Mouse (Mus musculus) right cerebral cortex, postnatal 4 days (tissue): ENCODE results near the gene Agpat3.

Experiments used
- DNase-seq: peaks from one replicate; pipeline ENCODE4 v3.0.0-alpha.2; 2022

Agpat3 gene

GRCm38 (mm10) chr10:78322806-78323205 lies 29.5 kb downstream of the Agpat3 start:
- no peak for DNase-seq

- no peak for DNase-seq
These were observed 31.0 kb downstream of the Agpat3 start for GRCm38 (mm10) chr10:78321133-78321757.

DNA sequence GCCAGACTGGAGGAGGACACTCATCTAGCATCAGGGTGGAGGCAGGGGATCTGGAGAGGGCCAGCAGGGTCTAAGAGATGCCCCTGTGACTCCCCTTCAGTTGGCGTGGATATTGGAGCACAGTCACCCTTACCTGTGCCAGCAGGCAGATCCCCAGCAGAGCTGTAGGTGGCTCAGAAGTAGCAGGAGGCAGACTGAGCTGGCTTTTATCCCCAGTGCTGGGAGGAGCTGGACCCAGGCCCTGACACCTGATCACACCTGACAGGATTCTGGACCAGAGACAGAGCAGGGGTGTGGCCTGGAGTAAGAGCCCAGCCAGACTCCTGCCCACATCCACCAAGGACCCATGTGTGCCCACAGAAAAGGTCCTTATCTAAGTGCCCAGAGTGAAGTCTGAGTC lies 31.8 kb downstream of the Agpat3 start:
- no peak for DNase-seq

GRCm38 (mm10) chr10:78319940-78320339 lies 32.3 kb downstream of the Agpat3 start:
- DNase-seq, result no peak

- DNase-seq, result no peak
These were observed 34.9 kb downstream of the Agpat3 start for GRCm38 (mm10) chr10:78317270-78317923.

DNA sequence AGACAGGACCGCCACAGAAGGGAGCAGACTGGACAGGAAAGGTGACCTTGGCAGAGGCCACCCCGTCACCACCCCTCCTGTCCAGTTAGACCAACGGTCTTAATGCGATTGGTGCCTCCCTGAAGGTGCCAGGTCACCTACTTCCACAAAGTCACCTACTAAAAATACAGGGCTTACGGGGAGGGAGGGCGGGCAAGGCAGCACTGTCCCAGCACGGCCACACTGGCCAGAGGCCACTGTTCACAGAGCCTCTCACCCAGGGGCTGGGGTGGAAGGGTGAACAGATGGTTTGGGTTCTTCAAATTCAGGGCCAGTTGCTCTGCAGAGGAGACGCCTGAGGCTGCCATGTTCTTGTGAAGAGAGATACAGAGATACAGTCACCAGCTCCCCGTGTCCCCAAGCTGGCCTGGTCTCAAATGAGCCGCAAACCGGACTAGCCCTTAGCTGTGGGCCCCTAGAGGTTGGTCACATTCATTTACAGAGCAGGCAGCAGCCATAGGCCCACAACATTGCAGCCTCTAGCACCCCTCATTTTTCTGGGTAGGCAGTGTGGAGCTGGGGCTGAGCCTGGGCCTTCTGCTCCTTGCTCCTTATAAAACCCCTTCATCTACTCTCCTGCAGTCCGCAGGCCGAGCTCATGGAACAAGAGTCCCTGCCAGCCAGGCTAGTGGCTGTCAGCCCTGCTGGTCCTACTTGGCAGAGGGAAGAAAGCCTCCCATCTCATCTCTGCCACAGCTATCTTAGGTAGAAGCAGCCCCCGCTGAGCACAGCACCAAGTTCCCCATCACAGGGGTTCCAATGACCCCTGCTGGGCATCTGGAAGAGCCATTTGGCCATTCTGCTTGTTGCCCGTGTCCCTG lies 35.8 kb downstream of the Agpat3 start:
- DNase-seq, result no peak

- DNase-seq, result no peak
These were observed 37.1 kb downstream of the Agpat3 start for GRCm38 (mm10) chr10:78315145-78315544.

DNA sequence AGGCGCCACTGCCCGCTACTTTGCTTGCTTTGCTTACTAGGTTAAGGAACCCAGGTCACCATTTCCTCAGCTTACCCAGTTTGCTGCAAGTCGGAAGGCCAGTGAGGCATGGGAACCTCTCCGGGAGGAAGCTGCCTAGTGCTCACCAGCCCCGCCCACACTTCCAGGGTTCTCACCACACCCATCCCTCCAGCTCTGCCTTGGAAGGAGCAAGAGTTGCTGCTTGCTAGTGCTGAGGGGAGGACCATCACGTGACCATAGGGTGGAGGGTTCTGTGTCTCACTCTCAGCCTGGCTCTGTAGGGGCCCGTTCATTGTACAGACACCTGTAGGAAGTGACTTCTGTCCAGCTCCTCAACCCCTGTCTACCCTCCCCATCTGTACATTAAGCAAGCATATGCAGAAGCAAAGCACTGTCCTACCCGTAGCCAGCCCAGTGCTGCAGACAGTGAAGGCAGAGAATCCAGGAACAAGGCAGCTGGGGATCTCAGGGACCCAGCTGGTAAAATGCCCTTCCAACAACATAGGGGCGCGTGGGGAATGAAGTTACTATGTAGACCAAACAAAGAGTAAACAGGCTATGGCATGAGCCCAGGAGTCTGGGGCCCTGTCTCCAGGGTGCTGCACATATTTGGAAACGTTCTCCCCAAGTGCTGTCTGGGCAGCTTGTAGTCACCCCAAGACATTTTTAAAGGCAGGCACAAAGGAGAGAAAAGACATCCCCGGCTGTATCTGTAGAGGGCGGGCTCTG lies 40.2 kb downstream of the Agpat3 start:
- DNase-seq, result no peak

DNA sequence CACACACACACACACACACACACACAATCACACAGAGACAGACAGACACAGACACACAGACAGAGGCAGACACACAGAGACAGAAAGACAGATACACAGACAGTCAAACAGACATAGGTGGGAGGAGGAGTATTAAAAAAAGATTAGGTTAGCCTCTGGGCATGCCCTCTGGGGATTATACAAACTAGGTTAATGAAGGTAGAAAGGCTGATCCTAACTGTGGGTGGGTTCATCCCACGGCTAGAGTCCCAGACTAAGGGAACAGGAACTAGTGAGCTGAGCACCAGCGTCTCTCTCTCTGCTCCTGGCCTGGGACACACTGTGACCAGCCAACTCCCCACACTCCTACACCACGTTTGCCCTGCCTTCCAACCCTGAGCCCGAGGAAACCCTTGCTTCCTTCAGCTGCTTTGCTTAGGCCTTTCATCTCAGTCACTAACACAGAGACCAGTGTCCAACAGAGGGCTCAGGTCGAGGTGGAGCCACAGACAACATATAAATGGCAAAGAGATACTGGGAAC lies 41.5 kb downstream of the Agpat3 start:
- no peak for DNase-seq

GRCm38 (mm10) chr10:78308617-78309016 lies 43.7 kb downstream of the Agpat3 start:
- DNase-seq, result no peak

DNA sequence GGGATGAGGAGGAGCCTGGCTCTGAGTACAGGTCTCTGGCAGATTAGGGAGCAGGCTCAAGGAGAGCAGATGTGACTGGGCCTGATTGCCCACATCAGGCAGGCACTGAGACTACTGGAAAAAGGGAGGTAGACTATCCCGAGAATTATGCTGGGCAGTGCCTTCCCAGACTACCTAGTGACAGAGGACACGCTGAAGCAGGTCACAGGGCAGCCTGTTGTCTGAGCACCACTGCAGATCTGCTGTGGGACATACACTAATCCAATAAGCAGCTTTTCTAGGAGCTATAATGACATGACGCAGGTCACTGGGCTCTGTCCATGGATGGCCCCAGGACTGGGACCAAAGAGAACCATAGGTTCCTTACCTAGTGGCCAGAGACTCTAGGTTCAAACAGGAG lies 44.9 kb downstream of the Agpat3 start:
- DNase-seq, result no peak

GRCm38 (mm10) chr10:78306027-78306426 lies 46.3 kb downstream of the Agpat3 start:
- no peak for DNase-seq

DNA sequence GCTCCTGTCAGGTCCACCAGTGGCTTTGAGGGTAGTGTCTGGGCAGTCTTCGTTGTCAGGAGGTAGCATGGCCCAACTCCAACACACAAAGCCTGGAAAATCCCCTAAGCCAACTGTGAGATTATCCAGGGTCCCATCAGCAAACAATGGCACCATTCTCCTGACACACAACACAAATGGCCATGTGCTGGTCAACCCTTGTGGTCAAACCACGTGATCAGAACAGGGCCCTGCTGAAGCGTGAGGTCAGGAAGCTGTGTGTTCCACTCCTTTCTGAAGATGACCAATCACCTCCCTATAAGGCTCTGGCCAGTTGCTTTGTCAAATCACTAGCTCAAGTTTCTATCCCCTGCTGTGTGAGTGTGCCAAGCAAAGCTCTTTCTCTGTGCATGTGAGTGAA lies 47.3 kb downstream of the Agpat3 start:
- no peak for DNase-seq

- DNase-seq, result no peak
These were observed 48.6 kb downstream of the Agpat3 start for GRCm38 (mm10) chr10:78303675-78304074.

DNA sequence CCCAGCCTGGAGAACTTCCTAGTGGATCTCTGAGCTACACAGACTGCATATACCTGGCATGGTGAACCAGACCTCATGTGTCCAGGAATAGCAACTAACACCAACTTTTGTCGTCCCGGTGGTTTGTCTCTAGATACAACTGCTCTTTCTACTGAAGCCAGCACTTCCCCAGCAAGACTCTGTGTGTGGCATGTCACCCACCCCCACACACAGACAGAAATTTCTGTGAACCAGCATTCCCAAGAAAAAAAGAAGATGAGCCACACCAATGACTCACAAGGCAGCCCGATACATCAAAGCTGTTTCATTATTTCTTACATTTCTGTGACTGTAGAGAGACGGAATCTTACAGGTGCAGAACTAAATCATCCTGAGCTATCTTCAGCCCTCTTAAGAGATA lies 52.2 kb downstream of the Agpat3 start:
- no peak for DNase-seq

DNA sequence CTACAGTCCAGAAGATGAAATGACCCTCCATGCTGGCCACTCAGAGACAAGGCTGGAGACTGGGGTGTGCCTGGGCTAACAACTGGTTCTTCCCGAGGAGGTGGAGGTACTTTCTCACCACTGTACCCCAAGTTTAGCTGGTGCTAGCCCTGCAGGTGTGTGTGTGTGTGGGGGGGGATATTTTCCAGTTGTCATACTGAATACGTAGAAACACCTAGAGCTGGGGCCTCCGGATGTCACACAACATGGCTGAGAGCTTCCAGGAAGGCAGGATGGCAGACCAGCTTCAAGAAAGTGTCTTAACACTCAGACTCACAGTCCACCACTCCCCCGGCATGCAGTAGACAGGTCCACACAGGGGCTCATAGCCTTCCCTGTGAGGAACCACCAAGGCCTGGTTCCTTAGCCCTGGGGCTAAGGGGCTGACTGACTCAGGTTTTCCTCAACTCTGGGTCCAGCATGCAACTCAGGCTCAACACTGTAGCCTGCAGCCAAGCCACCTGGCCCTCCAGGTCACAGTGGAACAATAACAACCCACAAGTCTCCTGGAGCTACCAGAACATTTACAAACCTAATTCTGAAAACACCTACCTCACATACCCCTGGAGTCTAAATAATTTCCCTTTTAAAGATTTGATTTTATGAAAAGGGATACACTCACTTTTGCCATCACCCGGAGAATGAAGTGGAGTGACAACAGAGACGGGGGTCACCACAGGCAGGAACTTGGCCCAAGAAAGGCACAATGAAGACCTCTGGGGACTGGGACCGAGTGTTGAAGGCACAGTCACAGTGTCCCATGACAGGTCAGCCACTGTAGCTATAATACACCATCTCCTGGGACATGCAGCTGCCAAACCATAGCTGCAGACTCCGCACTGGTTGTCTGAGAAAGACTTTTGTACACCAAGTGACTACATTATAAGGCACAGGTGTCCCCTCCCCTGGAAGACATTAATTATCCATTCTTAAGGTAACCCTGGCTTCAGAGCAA lies 53.3 kb downstream of the Agpat3 start:
- no peak for DNase-seq

- DNase-seq, result peak; percentile 34
These were observed 54.5 kb downstream of the Agpat3 start for GRCm38 (mm10) chr10:78297576-78298484.

- no peak for DNase-seq
These were observed 55.3 kb downstream of the Agpat3 start for GRCm38 (mm10) chr10:78296980-78297379.

GRCm38 (mm10) chr10:78296371-78296770 lies 55.9 kb downstream of the Agpat3 start:
- no peak for DNase-seq

GRCm38 (mm10) chr10:78293576-78293975 lies 58.7 kb downstream of the Agpat3 start:
- DNase-seq, result no peak

DNA sequence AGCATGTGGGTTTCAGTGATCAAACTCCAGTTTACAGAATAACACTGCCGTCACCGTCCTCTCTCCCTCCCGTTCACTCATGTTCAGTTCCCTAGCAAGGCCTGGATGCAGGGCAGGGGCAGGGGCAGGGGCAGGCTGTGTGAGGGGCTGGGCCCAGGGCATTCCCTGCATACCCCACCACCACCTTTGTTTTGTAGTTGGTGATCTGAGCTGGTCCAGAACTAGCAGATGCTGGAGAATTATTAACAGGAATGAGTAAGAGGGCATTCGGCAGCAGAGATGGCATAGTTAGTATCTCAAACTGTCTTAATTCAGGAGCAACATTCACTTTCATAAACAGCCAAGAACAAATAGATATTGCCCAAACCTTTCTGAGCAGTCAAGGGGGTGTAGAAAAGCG lies 59.9 kb downstream of the Agpat3 start:
- DNase-seq, result no peak
